Mouse (Mus musculus) limb, embryonic 15.5 days (tissue): ENCODE data around the gene Fam189a1. TPM values are rescaled to one million over a fixed set of nuclear protein-coding genes. Genes with fewer than 3 reads are reported as not detected.
A peak's percentile ranks its signal among the peaks of the same experiment; 100 is the strongest.

ENCODE experiments used
- ATAC-seq: fragments of 200-750 bp; cut with Nextera tagmentation; 2 replicates; pipeline ENCODE4 v1.8.0; 2017; ENCODE audit warnings: low read depth, moderate TSS enrichment; ENCODE audit not compliant: insufficient number of reproducible peaks, low FRiP score, low TSS enrichment
- H3K27ac ChIP-seq: fragments of 300-500 bp; sonication (generic); 2 replicates; pipeline ENCODE4 v1.5.1; 2015; ENCODE audit warnings: moderate library complexity, mild to moderate bottlenecking, inconsistent platforms
- H3K27me3 ChIP-seq: fragments of 300-500 bp; sonication (generic); 2 replicates; pipeline ENCODE4 v1.6.1; 2015; ENCODE audit warnings: inconsistent platforms
- H3K36me3 ChIP-seq: fragments of 300-500 bp; sonication (generic); 2 replicates; pipeline ENCODE4 v1.6.1; 2015; ENCODE audit warnings: inconsistent platforms
- H3K4me1 ChIP-seq: fragments of 300-500 bp; sonication (generic); 2 replicates; pipeline ENCODE4 v1.6.1; 2015; ENCODE audit warnings: inconsistent platforms
- H3K4me2 ChIP-seq: fragments of 300-500 bp; sonication (generic); 2 replicates; pipeline ENCODE4 v1.6.1; 2015; ENCODE audit warnings: mild to moderate bottlenecking, inconsistent platforms
- H3K4me3 ChIP-seq: fragments of 300-500 bp; sonication (generic); 2 replicates; pipeline ENCODE4 v1.5.1; 2015; ENCODE audit warnings: mild to moderate bottlenecking, inconsistent platforms
- H3K9ac ChIP-seq: fragments of 300-500 bp; sonication (generic); 2 replicates; pipeline ENCODE4 v1.6.1; 2015; ENCODE audit warnings: inconsistent platforms
- H3K9me3 ChIP-seq: fragments of 300-500 bp; sonication (generic); 2 replicates; pipeline ENCODE4 v1.6.1; 2016; ENCODE audit warnings: inconsistent platforms
- WGBS: fragments of 180-500 bp; shearing (Covaris S2); methylation state at CpG from one replicate; pipeline ENCODE4 v1.1.7; 2015; 5-methylcytosine and 5-hydroxymethylcytosine counted together
- polyA plus RNA-seq: library from polyadenylated mRNA; unstranded; fragments of >200 nt; fragmentation: Nextera tagmentation; extraction: Ambion mirVana; gene quantifications from 2 replicates; pipeline ENCODE4 v1.2.1, GENCODE M21; 2015

The Fam189a1 gene
- polyA plus RNA-seq, 1 experiment from 2014 or later = 4.9 TPM

DNA sequence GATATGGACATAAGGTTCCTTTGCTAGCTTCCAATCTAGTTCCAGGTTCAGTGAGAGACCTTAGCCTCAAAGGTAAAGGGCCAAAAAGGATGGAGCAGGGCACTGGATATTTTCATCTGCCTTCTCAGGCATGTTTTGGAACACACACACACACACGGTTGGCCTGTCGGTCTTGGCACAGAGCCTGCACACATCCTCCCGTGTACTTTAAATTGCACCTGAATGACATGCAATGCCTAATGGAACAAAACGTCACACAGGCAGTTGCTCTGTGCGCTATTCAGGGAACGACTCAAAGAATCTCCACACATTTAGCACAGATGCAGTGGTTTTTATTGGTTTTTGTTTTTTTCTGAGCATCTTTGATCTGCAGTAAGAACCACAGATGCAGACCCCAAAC, 11.5 kb downstream of the Fam189a1 start:
- no peak overlapping the region for H3K27ac ChIP-seq
- no peak overlapping the region for H3K4me3 ChIP-seq
- H3K4me1 ChIP-seq = no peaks in the 10 kb centered on the region
- ATAC-seq = no peak
- no peaks in the 10 kb centered on the region for H3K9me3 ChIP-seq
- H3K27me3 ChIP-seq = no peaks in the 10 kb centered on the region
- H3K4me2 ChIP-seq = no peak overlapping the region
- no peak overlapping the region for H3K9ac ChIP-seq
- no peaks in the 10 kb centered on the region for H3K36me3 ChIP-seq
- WGBS = 20% methylated on average over 6 of the region's 6 CpGs

DNA sequence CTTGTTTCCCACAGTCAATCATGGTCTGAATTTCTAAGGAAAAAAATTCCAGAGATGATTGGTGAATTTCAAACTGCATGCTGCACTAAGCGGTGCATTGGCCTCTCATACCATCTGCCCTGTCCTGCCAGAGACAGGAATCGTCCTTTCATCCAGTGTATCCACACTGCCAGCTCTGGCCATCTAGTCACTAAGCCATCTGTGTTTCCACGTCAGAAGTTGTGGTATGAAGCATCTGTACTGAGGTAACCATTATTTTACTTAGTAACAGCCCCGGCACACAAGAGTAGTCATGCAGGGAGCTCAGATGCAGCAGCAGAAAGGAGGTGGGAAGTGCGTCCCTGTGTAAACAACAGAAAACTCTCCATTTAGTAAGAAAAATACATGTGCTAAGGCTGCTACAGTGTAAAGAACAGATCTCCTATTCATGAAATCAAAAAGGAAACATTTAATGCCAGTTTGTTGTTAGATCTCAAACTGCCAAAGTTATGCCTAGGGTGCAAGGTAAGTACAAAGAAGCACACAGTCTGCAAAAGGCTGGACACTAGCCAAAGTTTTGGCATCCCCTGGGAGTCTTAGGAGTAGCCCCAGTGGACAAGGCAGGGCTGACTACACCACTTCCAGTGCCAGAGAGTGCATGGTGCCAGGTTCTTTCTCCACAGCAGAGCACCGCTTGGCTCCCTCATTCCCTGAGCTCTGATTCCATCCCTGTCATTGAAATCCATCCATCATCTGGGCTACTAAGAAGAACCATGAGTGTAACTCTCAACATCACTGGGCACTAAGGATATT, 14.3 kb downstream of the Fam189a1 start:
- ATAC-seq = peak; percentile 77; the same call in 1 of the 2 replicates
- H3K4me3 ChIP-seq = no peak overlapping the region
- 44% methylated on average over 6 of the region's 6 CpGs for WGBS
- peak overlapping the region; percentile 73 for H3K27ac ChIP-seq
- H3K4me2 ChIP-seq = no peak overlapping the region
- no peak overlapping the region for H3K9ac ChIP-seq
- no peaks in the 10 kb centered on the region for H3K36me3 ChIP-seq
- H3K4me1 ChIP-seq = no peaks in the 10 kb centered on the region
- H3K9me3 ChIP-seq = no peaks in the 10 kb centered on the region
- no peaks in the 10 kb centered on the region for H3K27me3 ChIP-seq

DNA sequence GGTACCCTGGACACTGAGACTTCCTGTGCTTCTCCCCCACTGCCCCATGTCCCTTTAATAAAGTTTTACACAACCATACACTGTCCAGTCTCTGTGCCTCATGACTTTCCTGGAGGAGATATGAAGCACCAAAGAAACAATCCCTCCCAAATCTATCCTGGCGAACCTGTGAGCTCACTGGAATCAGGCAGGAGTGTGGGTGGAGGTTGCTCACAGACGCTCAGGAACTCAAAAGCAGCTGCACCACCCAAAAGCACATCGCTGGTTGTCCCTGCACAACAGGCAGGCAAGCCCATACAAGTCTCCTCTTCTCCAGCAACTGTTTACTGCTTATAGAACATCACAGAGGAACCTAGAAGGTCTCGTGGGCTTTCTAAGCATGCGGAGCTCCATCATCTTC, 15.5 kb downstream of the Fam189a1 start:
- ATAC-seq = no peak
- H3K9ac ChIP-seq = no peak overlapping the region
- WGBS = 65% methylated on average over 5 of the region's 5 CpGs
- H3K4me1 ChIP-seq = no peaks in the 10 kb centered on the region
- H3K9me3 ChIP-seq = no peaks in the 10 kb centered on the region
- H3K4me3 ChIP-seq = no peak overlapping the region
- no peaks in the 10 kb centered on the region for H3K27me3 ChIP-seq
- H3K36me3 ChIP-seq = no peaks in the 10 kb centered on the region
- H3K27ac ChIP-seq = no peak overlapping the region
- no peak overlapping the region for H3K4me2 ChIP-seq

DNA sequence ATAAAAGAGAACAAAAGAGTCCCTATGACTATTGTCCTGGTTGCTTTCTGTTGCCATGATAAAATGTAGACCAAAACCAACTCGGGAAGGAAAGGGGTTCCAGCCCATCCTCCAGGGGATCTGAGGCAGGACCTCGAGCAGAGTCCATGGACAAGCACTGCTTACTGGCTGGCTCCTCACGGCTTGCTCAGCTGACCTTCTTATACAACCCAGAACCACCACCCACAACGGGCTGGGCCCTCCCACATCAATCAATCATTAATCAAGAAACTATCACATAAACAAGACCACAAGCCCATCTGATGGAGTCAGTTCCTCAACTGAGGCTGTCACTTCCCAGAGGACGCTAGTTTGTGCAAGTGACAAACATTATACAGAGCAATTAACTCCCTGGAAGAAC, 16.3 kb downstream of the Fam189a1 start:
- 71% methylated on average over 5 of the region's 5 CpGs for WGBS
- ATAC-seq = no peak
- no peak overlapping the region for H3K4me2 ChIP-seq
- H3K9ac ChIP-seq = no peak overlapping the region
- H3K4me3 ChIP-seq = no peak overlapping the region
- no peaks in the 10 kb centered on the region for H3K27me3 ChIP-seq
- no peaks in the 10 kb centered on the region for H3K9me3 ChIP-seq
- no peaks in the 10 kb centered on the region for H3K36me3 ChIP-seq
- H3K4me1 ChIP-seq = no peaks in the 10 kb centered on the region
- H3K27ac ChIP-seq = no peak overlapping the region

DNA sequence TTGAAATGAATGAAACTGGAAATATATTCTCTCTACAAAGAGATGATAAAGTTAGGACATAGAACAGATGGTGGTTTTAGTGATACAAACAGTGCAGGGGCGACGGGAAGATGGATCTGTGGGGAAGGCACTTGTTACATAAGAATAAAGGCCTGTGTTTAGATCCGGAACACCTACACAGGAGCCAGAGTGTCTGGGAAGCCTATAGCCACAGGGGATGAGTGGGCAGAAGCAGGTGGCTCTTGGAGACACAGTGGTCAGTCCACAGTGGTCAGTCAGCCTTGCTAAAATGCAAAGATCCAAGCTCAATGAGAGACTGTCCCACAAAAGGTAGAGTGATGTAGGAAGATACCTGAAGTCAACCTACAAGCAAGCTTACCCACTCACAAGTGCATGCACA, 32.6 kb downstream of the Fam189a1 start:
- no peak overlapping the region for H3K27ac ChIP-seq
- no peak overlapping the region for H3K4me3 ChIP-seq
- no peaks in the 10 kb centered on the region for H3K4me1 ChIP-seq
- 91% methylated on average over 3 of the region's 3 CpGs for WGBS
- H3K36me3 ChIP-seq = no peaks in the 10 kb centered on the region
- H3K27me3 ChIP-seq = no peaks in the 10 kb centered on the region
- H3K4me2 ChIP-seq = no peak overlapping the region
- H3K9me3 ChIP-seq = no peaks in the 10 kb centered on the region
- ATAC-seq = no peak
- H3K9ac ChIP-seq = no peak overlapping the region

DNA sequence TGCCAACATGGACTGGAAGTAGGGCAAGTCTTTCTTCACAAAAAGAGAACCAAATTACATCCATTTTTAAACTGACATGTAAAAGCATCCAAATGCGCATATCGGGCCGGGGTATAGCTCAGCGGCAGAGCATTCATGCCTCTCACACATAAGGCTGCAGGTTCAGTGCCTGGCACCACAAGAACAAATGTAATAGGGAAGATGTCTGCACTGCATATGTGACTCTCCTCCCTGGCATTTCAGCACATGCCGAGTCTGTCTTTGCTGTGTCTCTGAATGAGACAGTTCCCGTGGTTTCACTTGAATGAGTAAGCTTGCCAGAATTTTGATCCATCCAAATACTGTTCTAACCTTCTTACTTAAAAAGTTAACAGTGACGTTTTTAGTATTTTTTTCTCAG, 39.5 kb downstream of the Fam189a1 start:
- H3K36me3 ChIP-seq = no peaks in the 10 kb centered on the region
- H3K9ac ChIP-seq = no peak overlapping the region
- H3K4me3 ChIP-seq = no peak overlapping the region
- no peak overlapping the region for H3K4me2 ChIP-seq
- no peaks in the 10 kb centered on the region for H3K4me1 ChIP-seq
- H3K27me3 ChIP-seq = no peaks in the 10 kb centered on the region
- no peak overlapping the region for H3K27ac ChIP-seq
- no peak for ATAC-seq
- no peaks in the 10 kb centered on the region for H3K9me3 ChIP-seq
- 92% methylated on average over 7 of the region's 7 CpGs for WGBS

DNA sequence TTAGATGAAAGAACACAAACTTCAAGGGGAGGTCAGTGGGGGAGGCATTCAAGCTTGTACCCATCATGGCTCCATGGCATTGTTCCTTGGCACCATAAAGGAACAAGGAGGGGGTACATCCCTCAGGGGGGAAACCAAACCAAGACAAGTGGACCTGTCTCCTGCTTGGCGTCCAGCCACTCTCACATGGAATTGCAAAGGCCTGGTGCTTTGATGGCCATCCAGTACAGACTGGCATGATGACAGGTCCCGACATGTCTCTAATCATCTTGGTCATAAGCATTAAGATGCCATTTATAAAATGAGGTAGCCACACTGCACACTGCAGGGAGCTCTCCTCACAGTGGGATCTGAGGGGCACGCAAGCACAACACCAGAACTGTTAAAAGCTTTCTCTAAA, 41.0 kb downstream of the Fam189a1 start:
- no peak for ATAC-seq
- Histone ChIP-seq H3K9me3 (no peaks in the 10 kb centered on the region), H3K9ac (no peak overlapping the region), H3K4me2 (no peak overlapping the region), H3K27me3 (no peaks in the 10 kb centered on the region), H3K4me3 (no peak overlapping the region), H3K27ac (no peak overlapping the region), H3K4me1 (no peaks in the 10 kb centered on the region), H3K36me3 (no peaks in the 10 kb centered on the region)
- WGBS = 75% methylated on average over 3 of the region's 3 CpGs

DNA sequence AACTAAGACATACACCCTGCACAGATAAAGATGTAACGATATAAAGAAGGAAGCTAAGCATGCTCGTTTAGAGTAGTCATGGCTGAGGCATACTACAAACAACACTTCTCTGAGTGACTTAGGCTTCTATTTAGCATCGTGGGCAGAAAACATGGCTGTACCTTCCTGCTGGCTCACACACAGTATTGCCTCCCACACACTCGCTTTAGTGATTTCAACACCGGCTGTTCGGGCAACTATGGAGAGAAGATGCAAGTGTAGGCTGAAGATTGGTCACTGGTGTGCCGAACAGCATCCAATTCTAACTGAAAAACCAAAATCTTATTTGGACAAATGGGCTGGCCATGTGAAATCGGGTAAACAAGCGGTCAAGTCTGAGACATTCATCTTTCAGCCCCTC, 44.7 kb downstream of the Fam189a1 start:
- H3K4me1 ChIP-seq = no peaks in the 10 kb centered on the region
- no peaks in the 10 kb centered on the region for H3K27me3 ChIP-seq
- WGBS = 91% methylated on average over 9 of the region's 9 CpGs
- H3K36me3 ChIP-seq = no peaks in the 10 kb centered on the region
- H3K27ac ChIP-seq = no peak overlapping the region
- H3K9ac ChIP-seq = no peak overlapping the region
- no peak overlapping the region for H3K4me3 ChIP-seq
- H3K4me2 ChIP-seq = no peak overlapping the region
- no peak for ATAC-seq
- no peaks in the 10 kb centered on the region for H3K9me3 ChIP-seq

DNA sequence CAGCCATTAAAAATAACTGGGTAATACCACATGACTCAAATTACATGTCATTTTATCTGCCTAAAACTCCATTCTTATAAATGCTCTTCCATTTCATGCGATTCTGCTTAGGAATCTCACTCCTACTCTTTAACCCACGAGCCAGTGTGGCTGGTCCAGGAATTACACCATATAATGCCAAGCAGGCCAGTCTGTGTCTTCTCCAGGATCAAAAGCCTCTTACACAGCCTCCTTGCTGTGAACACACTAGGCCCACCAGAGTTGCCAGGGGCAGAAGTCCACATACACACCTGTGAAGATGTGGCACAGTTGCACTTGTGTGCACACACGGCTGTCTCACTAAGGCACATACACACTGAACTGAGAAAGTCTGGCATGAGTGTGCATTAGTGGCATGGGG, 50.8 kb downstream of the Fam189a1 start:
- Histone ChIP-seq H3K27me3 (no peaks in the 10 kb centered on the region), H3K4me3 (no peak overlapping the region), H3K4me2 (no peak overlapping the region), H3K9me3 (no peaks in the 10 kb centered on the region), H3K36me3 (no peaks in the 10 kb centered on the region), H3K9ac (no peak overlapping the region), H3K27ac (no peak overlapping the region), H3K4me1 (peaks cover 7% of the 10 kb centered on the region; the same call in 1 of the 2 replicates)
- ATAC-seq = no peak
- 90% methylated on average over 3 of the region's 3 CpGs for WGBS

DNA sequence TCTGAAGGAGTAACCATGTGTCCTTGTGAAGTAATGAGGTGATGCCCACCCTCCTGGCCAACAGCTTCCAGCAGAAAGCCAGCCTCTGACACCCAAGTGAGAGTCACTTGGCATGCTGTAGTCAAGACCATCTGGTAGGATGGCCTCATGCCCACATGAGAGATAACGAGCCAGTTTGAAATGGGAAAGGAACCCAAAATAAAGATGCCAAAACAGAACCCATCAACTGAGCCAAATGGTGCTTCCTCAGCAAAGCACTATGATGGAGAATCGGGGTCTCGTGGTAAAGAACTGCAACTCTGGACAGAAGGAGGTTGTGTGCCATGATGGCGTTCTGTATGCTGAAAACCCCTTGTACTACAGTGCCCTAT, 51.3 kb downstream of the Fam189a1 start:
- no peaks in the 10 kb centered on the region for H3K9me3 ChIP-seq
- H3K36me3 ChIP-seq = no peaks in the 10 kb centered on the region
- WGBS = 83% methylated on average over 4 of the region's 4 CpGs
- no peaks in the 10 kb centered on the region for H3K27me3 ChIP-seq
- H3K9ac ChIP-seq = no peak overlapping the region
- H3K27ac ChIP-seq = peak overlapping the region; percentile 75
- ATAC-seq = no peak
- H3K4me2 ChIP-seq = no peak overlapping the region
- H3K4me3 ChIP-seq = no peak overlapping the region
- peaks cover 7% of the 10 kb centered on the region; the same call in 1 of the 2 replicates for H3K4me1 ChIP-seq

DNA sequence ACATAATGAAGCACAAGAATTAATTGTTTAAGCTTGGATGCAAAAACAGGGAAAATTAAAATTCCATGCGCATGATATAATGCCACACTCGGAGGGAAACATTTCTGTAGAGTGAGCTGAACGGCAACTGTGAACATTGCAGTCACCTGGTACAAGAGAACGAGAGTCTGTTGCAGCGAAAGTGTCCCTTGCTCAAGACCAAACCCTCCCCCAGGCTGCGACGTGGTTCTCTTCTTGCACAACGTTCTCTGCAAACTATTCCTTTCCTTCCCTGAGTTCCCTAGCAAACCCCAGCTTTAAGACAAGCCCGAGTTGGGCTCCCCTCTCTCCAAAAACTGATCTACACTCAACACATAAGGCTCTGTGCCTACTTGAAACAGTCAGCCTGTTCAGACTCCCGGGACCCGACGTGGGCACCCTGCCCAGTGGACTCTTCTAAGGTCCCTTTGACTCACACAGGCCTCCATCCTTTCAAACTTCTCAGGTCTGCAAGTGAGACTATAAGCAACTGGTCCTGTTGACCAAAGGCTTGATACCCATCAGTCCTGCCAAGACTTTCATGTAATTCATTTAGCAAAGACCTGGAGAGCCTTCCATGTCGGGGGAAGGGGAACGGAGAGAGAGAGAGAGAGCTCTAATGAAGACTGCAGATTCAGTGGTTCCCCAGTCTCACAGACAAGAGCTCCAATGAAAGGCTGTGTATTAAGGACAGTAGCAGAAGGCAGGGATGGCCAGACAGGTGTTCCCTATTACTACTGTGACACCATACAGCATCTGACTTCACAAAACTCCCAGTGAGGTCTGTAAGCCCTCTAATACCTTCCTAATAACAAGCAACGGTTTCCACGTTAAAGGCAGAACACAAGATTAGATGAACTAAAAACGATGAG, 51.9 kb downstream of the Fam189a1 start:
- ATAC-seq = no peak
- no peak overlapping the region for H3K4me3 ChIP-seq
- peak overlapping the region; percentile 75 for H3K27ac ChIP-seq
- H3K9me3 ChIP-seq = no peaks in the 10 kb centered on the region
- WGBS = 67% methylated on average over 17 of the region's 17 CpGs
- H3K36me3 ChIP-seq = no peaks in the 10 kb centered on the region
- H3K27me3 ChIP-seq = no peaks in the 10 kb centered on the region
- H3K9ac ChIP-seq = no peak overlapping the region
- peaks cover 7% of the 10 kb centered on the region; the same call in 1 of the 2 replicates for H3K4me1 ChIP-seq
- no peak overlapping the region for H3K4me2 ChIP-seq

DNA sequence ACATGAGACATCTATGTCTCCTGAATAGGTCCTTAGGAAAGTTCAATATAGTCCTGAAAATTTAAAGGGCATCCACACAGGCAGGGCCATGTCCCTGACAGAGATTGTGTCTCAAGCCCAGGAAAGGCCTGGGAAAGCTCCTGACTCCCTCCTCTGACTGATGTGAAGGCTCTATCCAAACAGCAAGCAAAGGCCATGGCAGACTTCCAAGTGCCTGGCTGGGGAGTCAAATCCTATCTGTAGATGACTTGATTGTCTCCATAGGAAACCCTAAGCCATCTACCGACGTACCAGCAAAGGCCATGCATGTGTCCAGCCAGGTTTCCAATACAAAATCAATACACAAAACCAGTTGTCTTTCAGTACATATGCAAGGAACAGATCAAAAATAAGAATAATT, 54.7 kb downstream of the Fam189a1 start:
- no peak for ATAC-seq
- H3K36me3 ChIP-seq = no peaks in the 10 kb centered on the region
- no peaks in the 10 kb centered on the region for H3K9me3 ChIP-seq
- H3K27ac ChIP-seq = no peak overlapping the region
- H3K27me3 ChIP-seq = no peaks in the 10 kb centered on the region
- 94% methylated on average over 2 of the region's 2 CpGs for WGBS
- no peak overlapping the region for H3K4me2 ChIP-seq
- no peak overlapping the region for H3K9ac ChIP-seq
- H3K4me3 ChIP-seq = no peak overlapping the region
- H3K4me1 ChIP-seq = peaks cover 7% of the 10 kb centered on the region; the same call in 1 of the 2 replicates
